Mouse (Mus musculus) megakaryocyte-erythroid progenitor cell, adult 5-6 weeks (primary cell): ENCODE measurements at regions not wholly inside any gene's neighbourhood (a gene's known extent, or its start where the extent isn't known, plus 50 kb on each side); places are given as distances from the start of the nearest gene placed in this dataset.

ENCODE experiments used
- ATAC-seq: replicated peaks from 2 replicates; pipeline ENCODE4 v1.8.0; 2016; ENCODE audit warnings: mild to moderate bottlenecking, inconsistent platforms; ENCODE audit not compliant: severe bottlenecking, poor library complexity, low FRiP score, low TSS enrichment

DNA sequence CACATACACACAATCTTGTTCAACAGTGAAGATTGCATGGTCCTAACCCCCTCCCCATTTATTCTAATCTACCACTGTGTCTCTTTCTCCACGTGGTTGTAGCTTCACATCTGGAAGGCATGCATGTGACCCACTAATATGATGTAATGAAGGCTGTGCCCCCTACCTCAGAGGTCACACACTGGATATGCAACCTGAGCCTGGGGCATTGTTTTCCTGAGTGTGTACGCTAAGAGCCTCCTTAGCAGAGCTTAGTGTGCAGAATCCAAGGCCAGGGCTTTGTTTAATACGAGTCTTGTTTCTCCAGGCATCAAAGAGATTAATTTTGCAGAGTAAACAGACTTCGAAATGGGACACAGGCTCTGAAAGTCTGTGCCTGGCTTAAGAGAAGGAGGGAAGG lies 68.0 kb upstream of the Tnrc6c start:
- no peak for ATAC-seq

DNA sequence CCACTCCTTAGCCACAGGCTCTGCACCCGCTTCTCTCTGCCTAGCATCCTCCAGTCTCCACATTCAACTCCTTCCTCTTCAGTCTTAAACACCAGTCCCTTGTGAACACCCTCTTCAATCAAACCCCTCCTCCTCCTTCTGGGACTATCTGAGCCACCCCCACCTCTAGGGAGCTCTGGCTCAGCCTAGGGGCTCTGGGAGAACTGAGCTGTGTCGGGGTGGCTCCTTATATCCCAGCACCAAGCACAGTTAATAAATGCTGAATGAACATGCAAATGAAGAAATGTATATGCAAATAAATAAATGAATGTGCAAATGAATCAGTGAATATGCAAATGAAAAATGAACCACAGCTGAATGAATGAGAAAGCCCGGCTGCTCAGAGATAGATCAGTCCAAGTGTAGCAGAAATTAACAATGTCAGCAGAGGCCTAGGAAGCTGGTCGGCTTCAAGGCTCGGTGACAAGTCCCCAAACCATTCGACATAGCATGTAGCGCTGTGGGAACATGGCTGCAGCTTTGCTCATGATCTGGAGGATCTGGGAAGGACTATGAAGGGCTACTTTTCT lies 67.1 kb upstream of the Tnrc6c start:
- ATAC-seq, result no peak

DNA sequence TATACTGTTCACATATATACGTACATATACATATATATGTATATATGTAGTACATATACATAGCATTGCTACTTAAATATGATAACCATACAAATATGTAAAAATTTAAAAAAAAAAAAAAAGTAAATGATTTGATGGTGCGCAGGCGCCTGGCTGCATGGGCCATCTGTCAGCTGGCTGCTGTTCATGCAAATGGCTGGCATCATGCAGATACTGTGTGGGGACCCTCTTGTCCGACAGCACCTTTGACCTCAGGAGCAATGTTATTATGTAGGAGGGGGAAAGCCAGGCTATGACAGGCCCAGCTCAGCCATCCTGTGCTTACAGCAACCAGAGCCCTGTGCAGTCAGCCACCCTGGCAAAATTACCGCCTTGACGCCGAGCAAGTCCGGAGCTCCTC lies 65.1 kb upstream of the Tnrc6c start:
- ATAC-seq, result no peak

DNA sequence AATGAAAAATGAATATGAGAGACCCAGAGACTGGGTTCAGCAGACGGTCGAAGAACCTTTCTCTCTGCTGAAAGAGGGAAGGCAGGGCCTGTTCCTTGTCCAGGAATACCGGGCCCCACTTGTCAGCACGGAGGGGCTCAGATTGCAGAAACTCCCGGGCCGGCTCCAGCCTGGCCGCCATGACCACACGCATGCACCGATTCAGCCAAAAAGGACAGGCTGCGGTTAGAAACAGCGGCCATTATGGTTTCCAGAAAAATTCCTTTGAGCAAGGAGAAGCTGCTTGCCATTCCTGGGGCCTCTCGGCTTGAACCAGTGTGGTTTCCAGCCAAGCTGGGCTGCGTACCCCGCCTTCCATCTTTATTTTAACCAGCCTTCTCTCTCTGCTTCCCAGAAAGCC lies 64.7 kb upstream of the Tnrc6c start:
- no peak for ATAC-seq

DNA sequence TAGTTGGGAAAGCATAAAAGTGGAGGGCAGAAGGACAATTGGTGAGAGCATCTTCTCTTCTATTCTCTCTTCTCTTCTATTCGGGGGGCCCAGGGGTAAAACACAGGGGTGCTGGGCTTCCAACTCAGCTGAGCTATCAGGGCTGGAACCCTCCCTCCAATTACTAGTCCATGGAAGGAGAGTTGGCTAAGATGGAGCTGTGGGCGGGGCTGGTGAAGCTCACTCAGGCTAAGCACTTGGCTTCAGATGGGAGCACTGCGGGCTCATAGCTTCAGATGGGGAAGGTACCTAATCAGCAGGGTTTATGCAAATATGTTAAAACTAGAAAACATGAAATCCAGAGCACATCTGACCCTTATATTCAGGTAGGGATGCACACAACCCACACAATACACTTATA lies 61.5 kb upstream of the Tnrc6c start:
- no peak for ATAC-seq

GRCm38 (mm10) chr11:117596201-117596600 lies 57.9 kb upstream of the Tnrc6c start:
- ATAC-seq, result peak; percentile 32; the same call in 1 of the 2 replicates

- no peak for ATAC-seq
These were observed 56.3 kb upstream of the Tnrc6c start for GRCm38 (mm10) chr11:117597754-117598153.

DNA sequence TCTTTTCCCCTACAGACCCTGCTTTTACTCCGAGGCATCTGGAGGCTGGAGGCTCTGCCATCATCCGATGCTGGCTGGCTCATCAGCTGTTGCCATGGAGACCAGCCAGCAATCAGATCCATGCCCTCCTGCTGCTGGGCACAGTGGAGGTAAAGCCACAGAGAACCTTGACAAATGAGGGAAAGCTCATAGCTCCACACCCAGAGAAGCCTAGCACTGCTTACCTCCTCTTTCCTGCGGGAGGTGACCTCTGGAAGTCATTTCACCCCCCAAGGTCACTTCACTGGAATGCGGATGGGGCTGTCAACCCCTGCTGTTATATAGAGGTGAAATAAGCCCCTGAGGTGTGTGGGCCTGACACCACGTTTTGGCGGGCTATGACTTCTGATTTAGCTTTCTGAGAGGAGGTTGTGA lies 55.9 kb upstream of the Tnrc6c start:
- ATAC-seq, result no peak

DNA sequence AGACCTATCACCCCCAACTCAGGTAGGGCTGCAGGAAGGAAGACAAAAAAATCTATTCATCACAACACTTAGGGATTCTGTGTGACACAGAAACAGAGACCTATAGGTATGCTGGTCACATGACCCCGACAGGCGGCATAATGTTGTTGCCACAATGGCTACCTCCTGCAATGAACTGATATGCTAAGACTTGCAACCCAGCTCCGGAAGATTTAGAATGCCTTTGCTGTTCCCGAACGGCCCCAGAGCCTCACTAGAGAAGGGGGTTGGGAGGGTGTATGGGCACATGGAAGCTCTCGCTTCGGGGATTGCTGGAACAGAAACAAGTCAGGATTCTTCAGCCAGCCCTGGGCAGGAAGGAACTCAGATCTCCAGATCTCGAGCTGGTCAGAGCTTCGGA lies 55.5 kb upstream of the Tnrc6c start:
- peak; percentile 27; the same call in 1 of the 2 replicates for ATAC-seq

DNA sequence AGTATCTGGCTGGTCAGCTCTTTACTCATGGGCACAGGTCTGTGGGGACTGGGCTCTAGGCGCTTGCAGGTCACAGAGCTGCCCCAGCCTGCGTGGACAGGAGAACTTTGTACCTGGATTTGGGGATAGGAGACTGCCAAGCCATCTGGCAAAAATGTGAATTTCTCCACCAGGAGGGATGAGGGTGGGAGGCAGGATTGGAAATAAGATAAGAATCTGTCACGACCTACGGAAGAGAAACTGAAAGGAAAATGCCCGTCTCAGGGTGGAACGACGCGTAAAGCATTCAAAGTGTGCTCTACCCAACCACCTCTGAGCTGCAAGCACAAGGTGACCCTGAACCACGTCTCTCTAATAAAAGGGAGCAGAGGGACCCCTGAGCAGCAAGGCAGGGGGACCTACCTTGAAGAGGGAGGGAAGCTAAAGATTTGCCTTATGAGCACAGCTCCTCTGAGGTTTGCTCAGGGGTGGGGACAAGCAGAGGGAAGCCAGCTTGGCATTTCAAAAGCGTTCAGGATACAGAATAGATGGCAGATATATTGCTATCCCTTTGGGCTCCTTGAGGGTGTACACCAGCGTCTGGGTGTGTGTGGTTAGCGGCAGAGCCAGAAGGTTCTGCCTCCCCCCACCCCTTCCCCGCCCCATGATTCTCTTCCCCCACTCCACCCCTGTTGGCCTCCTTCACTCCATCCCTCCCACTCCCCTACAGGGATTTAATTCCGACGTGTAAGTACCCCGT lies 54.9 kb upstream of the Tnrc6c start:
- no peak for ATAC-seq

DNA sequence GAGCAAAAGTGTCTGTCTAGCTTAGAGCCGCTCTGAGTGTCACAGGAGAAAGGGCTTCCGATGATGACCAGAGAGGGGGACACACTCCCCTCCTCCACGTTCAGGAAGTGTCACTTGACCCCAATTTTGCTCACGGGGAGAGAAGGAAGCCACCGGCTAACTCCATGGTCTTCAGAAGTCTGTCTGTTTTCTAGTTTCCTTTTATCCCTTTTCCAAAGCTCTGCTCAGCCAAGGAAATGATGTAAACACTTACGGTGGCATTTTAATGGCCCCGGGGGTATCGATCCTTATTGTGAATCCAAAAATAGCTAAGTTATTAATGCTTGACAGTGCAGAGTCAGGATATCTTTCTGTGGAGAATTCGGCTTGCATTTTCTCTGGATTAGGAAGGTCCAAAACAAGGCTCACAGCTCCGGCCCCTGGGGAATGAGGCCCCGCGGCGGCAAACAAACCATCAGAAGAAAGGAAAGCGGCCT lies 54.3 kb upstream of the Tnrc6c start:
- no peak for ATAC-seq

GRCm38 (mm10) chr11:117601147-117601546 lies 52.9 kb upstream of the Tnrc6c start:
- ATAC-seq, result no peak

- ATAC-seq, result no peak
These were observed 50.1 kb upstream of the Tnrc6c start for GRCm38 (mm10) chr11:117604019-117604418.
